Mouse (Mus musculus) liver, adult 2 months (tissue): ENCODE measurements at regions not wholly inside any gene's neighbourhood (a gene's known extent, or its start where the extent isn't known, plus 50 kb on each side); places are given as distances from the start of the nearest gene placed in this dataset.

Source experiments
- DNase-seq: peaks from one replicate; pipeline ENCODE4 v3.0.0-alpha.2; 2011; ENCODE audit warnings: low read depth, low spot score; ENCODE audit errors: extremely low read depth
- H3K27ac ChIP-seq: fragments of 200-500 bp; replicated peaks from 2 replicates; pipeline ENCODE4 v1.5.1; 2012; ENCODE audit warnings: low read depth, mild to moderate bottlenecking, control low read depth, inconsistent platforms, low read length; ENCODE audit not compliant: insufficient read depth
- H3K27me3 ChIP-seq: fragments of 200-500 bp; 2 replicates; pipeline ENCODE4 v1.6.1; 2012; ENCODE audit warnings: mild to moderate bottlenecking, moderate library complexity, low read length, inconsistent platforms; ENCODE audit not compliant: control insufficient read depth, insufficient read depth
- H3K36me3 ChIP-seq: fragments of 200-500 bp; 2 replicates; pipeline ENCODE4 v1.6.1; 2012; ENCODE audit warnings: low read length, inconsistent platforms; ENCODE audit not compliant: control insufficient read depth, insufficient read depth
- H3K4me1 ChIP-seq: fragments of 200-500 bp; 2 replicates; pipeline ENCODE4 v1.6.1; 2011; ENCODE audit warnings: low read length; ENCODE audit not compliant: control insufficient read depth, insufficient read depth
- H3K4me3 ChIP-seq: fragments of 200-500 bp; 2 replicates; pipeline ENCODE4 v1.5.1; 2011; ENCODE audit warnings: low read depth, mild to moderate bottlenecking, control low read depth, low read length, moderate library complexity; ENCODE audit not compliant: insufficient read depth
- H3K79me2 ChIP-seq: fragments of 200-500 bp; 2 replicates; pipeline ENCODE4 v1.6.1; 2012; ENCODE audit warnings: inconsistent platforms, mild to moderate bottlenecking, low read length, moderate library complexity; ENCODE audit not compliant: control insufficient read depth, insufficient read depth
- H3K9ac ChIP-seq: fragments of 200-500 bp; 2 replicates; pipeline ENCODE4 v1.6.1; 2012; ENCODE audit warnings: low read depth, mild to moderate bottlenecking, control low read depth, inconsistent platforms, low read length
- CTCF ChIP-seq: fragments of 200-500 bp; IDR thresholded peaks from 2 replicates; pipeline ENCODE4 v1.5.1; 2011; ENCODE audit warnings: low read depth, low read length, control low read depth
- POLR2A ChIP-seq: fragments of 200-500 bp; IDR thresholded peaks from 2 replicates; pipeline ENCODE4 v1.6.1; 2011; ENCODE audit warnings: low read length, control low read depth; ENCODE audit not compliant: insufficient read depth; ENCODE audit errors: extremely low read depth
- WGBS: fragments of 180-500 bp; shearing (Covaris S2); methylation state at CpG from one replicate; pipeline ENCODE4 v1.1.7; 2018; 5-methylcytosine and 5-hydroxymethylcytosine counted together

- no peak for DNase-seq
- no peaks in the 10 kb centered on the region for H3K36me3 ChIP-seq
- no peak overlapping the region for H3K27ac ChIP-seq
- no peak for TF ChIP-seq POLR2A
- no peak for TF ChIP-seq CTCF
- H3K4me3 ChIP-seq: no peak overlapping the region
- H3K9ac ChIP-seq: no peak overlapping the region
- H3K4me1 ChIP-seq: no peaks in the 10 kb centered on the region
- WGBS: 84% methylated on average over 3 of the region's 3 CpGs
- H3K27me3 ChIP-seq: no peaks in the 10 kb centered on the region
- no peaks in the 10 kb centered on the region for H3K79me2 ChIP-seq
These were observed 253.1 kb downstream of the Dysf start for GRCm38 (mm10) chr6:84261483-84261882.
